Mouse (Mus musculus) kidney, postnatal 36 days (tissue): ENCODE measurements around the gene Spin2d.
"Not testable (repeated sequence)": the region's sequence is repeated elsewhere in the genome, so short reads cannot be mapped to it uniquely, and the experiment has no call there.

Experiments
- DNase-seq, 2 experiments: peaks; one replicate each; pipeline ENCODE4 v3.0.0; 2021 to 2022; ENCODE audit warnings: mixed read lengths in 2 of 2

Spin2d gene

GRCm38 (mm10) chrX:73176889-73177288 lies at the start of gene Spin2d:
TSS of gene Spin2d (minus strand) at chrX:73176989.
- DNase-seq: not testable (repeated sequence)

DNA sequence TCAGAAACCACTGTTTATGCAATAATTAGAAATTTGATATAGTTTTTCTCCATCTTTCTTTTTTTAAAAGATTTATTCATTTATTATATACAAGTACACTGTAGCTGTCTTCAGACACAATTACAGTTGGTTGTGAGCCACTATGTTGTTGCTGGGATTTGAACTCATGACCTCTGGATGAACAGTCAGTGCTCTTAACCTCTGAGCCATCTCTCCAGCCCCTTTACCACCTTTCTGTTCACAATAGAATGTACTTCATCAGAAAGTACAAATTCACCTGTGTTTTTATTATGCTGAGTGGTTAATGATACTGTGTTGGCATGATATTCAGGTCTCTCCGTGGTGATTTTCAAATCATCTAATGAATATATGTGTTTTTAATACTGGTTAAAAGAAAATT lies 48.6 kb upstream of the Spin2d start:
- DNase-seq: no peak

DNA sequence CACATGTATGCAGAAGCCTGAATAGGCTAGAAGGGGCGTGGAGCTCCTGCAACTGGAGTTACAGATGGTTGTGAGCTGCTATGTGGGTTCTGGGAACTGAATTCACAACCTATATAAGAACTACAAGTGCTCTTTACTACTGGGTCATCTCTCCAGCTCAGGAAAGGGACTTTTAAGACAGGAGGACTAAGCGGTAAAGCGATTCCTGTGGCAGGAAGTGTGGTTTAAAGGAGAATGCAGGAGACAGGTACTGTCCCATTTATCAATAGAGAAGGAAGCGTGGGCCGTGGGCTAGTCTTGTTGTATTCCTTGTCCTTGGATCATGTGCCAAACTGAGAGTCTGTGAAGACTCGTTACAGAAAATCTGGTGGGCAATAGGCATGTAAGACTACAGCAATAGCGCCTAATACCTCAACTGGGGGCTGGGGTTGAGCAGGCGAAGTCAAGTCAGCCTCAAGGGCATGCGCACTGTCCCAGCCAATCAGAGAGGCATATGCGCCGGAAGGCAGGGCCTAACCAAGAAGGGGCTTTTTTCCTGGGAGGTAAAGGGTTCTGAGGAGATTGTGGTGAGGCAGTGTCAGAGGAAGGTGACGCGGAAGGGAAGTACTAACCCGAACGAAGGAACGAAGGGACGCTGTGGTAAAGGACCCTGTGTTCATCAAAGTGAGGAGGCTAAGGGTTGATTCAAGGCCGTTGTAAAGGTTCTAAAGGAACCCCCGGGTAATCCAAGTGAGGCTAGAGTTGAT lies 37.2 kb upstream of the Spin2d start, which contains the start of gene Xlr4b:
Xlr4b (plus strand) TSS at position 515 of the 746 bp plus-strand sequence.
- not testable (repeated sequence) for DNase-seq

GRCm38 (mm10) chrX:73191934-73192333 lies 15.1 kb upstream of the Spin2d start, which contains the start of gene Xlr3b:
TSS of gene Xlr3b (plus strand) at chrX:73192207.
- peak; percentile 0 to 31 for DNase-seq

- DNase-seq: not testable (repeated sequence)
These were observed 27.4 kb downstream of the Spin2d start, which contains the start of gene DXBay18 for GRCm38 (mm10) chrX:73149350-73149749. TSS of gene DXBay18 (minus strand) at chrX:73149450.

DNA sequence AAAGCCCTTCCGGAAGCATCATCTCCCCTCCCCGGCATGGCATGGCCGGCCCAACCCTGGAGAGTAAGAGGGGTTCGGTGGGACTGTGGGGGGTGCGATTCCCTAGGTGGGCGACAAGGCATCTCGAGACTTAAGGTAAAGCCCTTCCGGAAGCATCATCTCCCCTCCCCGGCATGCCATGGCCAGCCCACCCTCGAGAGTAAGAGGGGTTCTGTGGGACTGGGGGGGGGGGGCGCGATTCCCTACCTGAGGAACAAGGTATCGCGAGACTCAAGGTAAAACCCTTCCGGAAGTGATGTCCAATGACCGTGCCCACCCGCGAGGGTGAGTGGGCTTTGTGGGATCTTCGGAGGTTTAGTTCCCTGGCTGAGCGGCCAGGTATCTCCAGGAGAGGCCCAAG lies 28.3 kb downstream of the Spin2d start, which contains the start of gene Xlr5b:
Xlr5b (plus strand) TSS at position 301 of the 400 bp plus-strand sequence.
- not testable (repeated sequence) for DNase-seq

DNA sequence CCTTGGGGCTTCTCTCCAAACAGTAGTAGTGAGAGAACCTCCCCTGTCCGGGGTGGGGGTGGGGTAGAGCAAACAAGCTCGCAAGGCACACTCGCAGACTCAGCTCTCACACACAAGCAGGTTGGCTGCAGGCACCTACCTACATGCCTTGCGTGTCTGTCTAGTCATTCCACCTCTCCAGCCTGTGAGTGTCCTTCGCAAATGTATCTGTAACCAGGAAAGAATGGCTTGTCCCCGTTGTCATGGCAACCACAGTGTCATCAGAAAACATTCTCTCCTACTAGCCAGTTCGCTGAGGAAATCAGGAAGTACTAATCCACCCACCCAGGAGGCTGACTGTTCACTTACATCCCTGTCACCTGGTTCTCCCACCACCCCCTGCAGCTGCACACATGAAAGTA lies 33.6 kb downstream of the Spin2d start:
- DNase-seq: not testable (repeated sequence)
